Mouse (Mus musculus) urinary bladder, adult 2 months (tissue): Measurements from ENCODE around the gene Rfc1. TPM values are rescaled to one million over a fixed set of nuclear protein-coding genes. Genes with fewer than 3 reads are reported as not detected.
"Not testable (repeated sequence)": the region's sequence is repeated elsewhere in the genome, so short reads cannot be mapped to it uniquely, and the experiment has no call there.

Source experiments
- DNase-seq: peaks from one replicate; pipeline ENCODE4 v3.0.0; 2022; ENCODE audit warnings: low spot score
- polyA plus RNA-seq: library from polyadenylated mRNA; depleted of rRNA; stranded (reverse); fragments of >200 nt; gene quantifications from 2 replicates; pipeline ENCODE4 v1.2.3, GENCODE M21; 2012

Gene Rfc1
- polyA plus RNA-seq, 1 experiment = 21.7 TPM

DNA sequence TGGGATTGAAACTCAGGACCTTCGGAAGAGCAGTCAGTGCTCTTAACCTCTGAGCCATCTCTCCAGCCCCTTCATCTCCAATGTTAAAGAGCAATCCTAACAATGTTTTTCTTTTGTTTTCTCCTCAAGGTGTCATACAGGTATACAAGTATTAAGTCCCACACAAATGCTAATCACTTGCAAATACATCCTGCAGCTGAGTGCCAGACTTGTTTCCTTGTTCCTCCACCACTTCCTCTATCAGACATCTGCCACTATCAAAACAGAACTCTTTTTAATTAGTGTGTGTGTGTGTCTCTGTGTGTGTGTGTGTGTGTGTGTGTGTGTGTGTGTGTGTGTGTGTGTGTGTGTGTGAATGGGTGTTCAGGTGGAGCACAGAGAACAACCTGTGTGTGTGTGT is 35.8 kb downstream of the Rfc1 start:
- DNase-seq = not testable (repeated sequence)

DNA sequence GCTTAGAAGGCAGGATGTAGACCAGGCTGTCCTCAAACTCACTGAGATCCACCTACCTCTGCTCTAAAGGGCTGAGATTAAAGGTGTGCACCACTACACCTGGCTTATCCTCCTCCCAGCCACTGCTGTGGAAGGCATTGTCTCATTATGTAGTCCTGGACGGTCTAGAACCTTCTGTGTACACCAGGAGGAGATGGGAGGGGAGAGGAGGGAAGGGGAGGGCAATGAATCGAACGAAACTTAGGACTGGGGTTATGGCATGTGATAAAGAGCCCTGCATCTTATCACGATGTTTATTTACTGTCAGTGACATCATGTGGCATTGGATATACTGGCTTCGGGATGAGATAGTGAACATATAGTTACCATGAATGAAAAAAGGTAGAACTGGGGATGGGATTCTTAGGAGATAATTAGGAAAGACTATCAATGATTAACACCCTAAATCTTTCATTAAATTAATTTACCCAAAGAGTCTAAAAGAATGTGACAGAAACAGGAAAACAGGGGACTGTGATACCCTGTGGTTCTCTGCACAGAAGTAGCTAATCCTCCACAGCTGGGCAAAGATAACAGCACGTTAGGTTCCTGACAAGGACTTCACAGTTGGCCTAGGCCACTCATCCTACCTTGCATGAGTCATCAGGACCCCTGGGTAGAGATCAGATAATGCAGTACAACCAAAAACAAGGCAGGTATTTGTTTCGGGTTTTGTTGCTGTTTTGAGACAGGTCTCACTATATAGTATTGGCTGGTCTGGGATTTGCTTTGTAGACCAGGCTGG is 37.1 kb downstream of the Rfc1 start:
- no peak for DNase-seq

DNA sequence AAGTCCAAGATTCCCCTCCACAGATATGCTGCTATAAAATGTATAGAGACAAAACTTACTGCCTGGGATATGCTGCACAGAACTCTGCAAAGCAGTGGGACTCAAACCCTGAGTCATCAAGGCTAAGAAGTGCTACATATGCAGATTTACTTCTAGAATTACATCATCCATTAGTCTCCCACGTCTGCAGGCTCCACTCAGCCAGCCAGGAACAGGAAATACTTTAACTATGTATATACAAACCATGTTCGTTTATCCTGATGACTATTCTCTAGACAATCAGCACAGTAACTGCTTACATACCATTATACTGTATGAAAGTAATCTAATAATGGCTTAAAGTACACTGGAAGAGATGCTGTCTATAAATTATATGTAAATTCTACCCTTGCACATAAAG is 41.2 kb downstream of the Rfc1 start:
- no peak for DNase-seq

DNA sequence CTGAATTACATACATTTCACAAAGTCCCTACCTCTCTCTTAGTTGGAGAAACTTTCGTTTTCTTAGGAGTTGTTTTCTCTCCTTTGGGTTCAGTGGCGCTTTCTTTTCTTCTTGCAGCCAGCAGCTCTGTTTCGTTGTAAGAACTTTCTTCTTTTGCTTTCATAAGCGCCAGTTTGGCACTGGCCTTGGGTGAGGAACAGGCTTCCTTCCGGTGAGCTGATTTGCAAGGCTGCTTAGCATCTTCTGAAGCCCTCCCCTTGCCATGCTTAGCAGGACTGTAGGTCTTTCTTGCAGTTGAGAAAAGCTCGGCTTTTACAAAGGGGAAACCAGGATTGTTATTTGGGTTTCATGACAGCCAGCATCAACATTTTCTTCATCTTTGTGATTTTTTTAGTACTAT is 41.8 kb downstream of the Rfc1 start:
- DNase-seq = no peak

DNA sequence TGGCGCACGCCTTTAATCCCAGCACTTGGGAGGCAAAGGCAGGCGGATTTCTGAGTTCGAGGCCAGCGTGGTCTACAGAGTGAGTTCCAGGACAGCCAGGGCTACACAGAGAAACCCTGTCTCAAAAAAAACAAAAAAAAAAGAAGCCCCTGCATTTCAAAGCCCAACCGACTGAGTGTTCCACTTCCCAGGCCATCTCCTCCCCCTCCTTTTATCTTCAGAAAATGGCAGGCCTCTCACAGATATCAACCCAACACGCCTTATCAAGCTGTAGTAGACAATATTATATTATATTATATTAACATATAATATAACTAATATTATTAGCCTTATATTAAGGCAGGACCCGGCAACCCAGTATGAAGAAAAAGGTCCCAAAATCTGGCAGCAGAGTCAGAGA is 46.5 kb downstream of the Rfc1 start:
- not testable (repeated sequence) for DNase-seq

DNA sequence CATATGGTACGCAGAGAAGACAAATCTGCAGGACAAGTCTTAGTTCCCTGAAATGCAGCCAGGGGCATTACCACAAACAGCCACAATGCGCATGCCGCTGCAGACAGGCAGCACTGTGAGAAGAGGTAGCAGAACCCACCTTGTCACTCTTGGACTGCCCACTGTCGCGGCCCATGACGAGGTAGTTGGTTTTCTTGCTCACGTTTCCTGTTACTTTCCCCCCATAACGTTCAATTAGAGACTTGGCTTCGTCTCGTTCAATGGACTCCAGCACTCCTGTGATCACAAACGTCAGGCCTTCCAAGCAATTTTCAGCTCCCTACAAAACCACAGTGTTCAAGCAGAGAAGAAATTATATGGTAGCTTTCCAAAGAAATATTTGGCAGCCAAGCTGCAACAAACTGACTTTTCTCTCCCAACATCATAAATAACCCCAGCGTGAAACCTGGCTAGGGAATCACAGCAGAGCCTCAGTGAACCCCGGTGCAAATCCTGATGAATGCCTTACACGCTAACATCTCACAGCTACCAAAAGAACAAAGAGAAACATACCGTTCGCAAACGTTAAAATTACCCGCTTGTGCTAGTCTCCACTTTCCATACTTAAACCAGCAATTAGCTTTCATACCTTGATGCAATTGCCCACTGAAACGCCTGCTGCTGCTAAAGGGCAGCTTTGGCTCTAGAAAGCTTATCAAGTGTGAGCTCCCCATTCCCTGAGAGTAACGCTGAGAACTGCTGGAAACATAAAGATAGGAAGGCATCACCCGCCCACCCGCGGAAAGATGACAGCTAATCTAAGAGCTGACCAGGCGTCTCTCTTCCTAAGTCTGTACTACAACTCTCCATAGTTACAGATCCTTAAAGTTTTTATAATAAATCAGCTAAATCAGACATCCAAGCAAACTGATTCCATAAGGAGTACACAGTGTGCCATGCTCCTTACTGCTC is 47.4 kb downstream of the Rfc1 start:
- no peak for DNase-seq

DNA sequence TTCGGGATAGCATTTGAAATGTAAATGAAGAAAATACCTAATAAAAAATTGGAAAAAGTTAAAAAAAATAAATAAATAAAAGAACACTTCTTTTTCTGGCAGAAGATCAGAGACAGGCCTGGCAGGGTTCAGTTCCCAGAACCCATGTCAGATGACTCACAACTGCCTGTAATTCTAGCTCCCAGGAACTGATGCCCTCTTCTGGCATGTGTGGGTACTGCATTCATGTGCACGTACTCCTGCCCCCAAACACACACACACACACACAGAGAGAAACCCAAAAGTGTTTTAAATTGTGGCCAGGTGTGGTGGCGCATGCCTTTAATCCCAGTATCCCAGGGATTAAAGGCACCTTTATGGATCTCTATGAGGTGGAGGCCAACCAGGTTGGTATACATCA is 51.3 kb downstream of the Rfc1 start:
- no peak for DNase-seq

DNA sequence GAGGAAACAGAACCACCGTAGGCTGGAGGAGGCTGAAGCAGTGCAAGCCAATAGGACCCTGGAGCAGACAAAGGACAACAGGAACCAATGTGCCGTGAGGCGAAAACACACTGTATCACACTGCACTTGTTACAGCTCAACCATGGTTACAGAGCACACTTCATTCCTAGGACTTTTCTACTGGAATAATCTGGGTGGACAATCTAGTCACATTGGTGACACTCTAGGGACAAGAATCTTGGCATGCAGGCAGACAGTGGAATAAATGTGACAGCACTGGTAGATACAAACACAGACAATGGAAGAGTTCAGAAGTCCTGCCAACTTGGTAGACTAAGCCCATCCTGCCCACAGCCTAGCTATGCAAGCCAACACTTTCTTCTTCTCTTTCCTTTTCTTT is 54.3 kb downstream of the Rfc1 start:
- no peak for DNase-seq

DNA sequence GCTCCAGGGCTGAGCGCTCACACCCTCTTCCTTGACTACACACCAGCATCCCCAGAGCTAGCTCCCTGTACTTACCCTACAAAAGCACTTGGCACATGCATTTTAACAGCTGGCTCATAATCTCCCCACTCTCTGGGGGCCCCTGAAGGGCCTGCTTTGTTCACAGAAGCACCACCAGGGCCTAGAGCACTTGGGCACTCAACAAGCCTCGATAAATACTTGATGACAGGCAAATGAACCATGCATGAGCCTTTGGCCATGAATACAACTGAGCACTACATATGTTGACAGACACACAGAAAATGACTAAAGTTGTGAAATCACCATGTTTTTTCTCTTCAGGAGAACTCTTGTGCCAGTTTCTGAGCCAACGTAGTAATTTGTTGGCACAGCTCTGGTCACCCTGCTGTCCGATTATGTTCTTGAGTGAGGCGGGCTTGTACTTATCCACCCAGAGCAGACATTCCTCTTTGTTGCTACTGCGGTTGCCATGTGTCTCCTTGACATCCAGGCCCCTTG is 56.3 kb downstream of the Rfc1 start:
- no peak for DNase-seq

DNA sequence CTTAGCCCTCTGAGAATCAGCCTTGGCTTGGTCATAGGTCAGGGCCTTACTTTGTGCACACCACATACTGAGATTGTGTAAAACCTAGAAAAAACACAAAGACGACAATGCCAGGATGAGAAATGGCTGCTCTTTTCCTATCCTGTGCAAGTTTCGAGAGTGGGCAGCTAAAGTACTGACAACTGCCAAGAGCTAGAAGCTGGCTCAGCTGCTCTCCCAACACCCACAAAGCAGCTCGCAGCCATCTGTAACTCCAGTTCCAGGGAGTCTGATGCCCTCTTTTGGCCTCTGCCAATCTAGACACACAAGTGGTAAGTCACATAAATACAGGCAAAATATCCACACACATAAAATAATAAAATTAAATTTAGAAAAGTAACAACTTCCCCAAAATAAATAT is 61.5 kb downstream of the Rfc1 start:
- DNase-seq = no peak

DNA sequence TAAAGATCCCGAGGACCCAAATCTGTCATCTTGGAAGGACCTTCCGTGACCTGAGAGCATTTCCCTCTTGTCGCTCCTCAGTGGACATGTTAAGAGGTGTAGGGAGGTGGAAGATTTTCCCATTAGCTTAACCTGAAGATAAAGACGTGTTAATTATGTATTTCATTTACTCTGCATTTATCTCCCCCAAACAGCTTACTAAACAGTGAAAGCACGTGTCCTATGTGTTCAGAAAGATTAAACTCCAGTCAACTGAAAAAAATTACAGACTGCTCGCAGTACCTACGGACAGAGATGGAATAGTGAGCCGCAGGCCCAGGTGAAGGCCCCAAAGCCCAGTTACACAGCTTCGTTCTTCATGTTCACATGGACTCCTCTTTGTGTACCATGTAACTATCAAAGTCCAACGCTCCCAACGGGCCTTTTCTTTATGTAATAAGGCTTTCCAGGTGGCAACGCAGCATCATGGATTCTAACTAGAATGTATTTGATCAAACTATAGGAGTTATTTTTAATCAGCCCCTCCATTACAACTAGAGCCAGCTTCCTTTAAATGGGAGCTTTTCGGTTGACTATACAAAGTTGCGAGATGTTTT is 77.5 kb downstream of the Rfc1 start:
- no peak for DNase-seq

DNA sequence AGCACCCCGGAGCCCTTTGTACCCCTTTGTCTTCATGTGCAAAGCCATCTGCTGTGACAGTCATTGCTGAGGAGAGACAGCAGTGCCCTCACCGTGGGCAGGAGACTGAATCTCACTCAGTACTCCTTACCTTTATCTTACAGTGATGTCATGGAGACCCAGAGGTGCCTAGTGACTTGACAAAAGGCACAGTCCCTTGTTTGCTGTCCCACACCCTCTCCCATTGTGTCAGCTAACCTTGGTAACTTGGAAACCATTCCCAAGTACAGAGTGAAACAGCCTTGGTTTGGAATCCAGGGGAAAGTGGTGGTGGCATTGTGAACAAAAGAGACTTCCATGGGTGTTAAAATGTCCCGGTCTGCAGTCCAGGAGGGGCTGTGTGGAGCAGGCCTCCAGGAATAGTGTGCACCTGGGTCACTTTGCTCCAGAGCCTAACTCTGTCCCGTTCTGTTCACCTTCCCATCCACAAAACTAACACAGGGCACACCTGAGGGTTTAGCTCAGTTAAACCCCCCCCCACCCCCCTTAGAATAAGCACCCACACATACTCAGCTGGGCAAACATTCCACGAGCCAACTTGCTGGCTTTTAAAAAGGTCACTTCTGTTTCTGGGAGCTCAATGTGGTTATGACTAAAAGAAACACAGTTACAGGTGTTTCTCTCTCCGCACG is 85.2 kb downstream of the Rfc1 start:
- DNase-seq = no peak

DNA sequence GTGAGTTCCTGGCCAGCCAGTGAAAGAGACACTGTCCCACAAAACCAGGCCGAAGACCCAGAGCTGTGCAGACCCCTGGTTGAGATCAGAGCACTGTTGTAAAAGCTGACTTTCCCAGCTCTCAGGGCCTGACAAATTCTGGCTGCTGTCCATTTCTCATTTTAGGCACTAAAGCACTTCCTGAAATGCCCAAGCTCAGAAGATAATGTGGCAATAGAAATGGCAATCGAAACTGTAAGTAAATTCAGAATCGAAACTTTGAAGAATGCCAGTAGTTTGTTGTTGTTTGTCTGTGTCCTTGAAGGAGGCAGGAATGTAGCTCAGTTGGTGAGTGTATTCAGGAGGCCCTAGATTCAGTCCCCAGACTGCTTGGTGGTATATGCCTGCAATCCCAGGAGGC is 88.2 kb downstream of the Rfc1 start:
- no peak for DNase-seq

DNA sequence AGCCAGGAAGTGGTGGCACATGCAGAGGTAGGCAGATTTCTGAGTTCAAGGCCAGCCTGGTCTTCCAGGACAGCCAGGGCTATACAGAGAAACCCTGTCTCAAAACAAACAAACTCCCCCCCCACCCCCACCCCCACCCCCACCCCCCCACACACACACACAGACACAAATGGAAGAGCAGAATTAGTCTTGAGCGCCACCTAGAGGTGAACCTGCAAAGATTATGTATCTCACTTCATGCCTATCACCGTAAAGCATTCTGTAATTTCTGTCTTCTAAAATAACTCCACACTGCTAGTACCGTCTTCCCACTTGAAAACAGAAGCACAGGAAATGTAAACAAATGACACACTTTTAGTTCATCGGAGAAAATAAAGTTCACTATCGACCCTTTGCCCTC is 92.7 kb downstream of the Rfc1 start:
- DNase-seq = no peak

DNA sequence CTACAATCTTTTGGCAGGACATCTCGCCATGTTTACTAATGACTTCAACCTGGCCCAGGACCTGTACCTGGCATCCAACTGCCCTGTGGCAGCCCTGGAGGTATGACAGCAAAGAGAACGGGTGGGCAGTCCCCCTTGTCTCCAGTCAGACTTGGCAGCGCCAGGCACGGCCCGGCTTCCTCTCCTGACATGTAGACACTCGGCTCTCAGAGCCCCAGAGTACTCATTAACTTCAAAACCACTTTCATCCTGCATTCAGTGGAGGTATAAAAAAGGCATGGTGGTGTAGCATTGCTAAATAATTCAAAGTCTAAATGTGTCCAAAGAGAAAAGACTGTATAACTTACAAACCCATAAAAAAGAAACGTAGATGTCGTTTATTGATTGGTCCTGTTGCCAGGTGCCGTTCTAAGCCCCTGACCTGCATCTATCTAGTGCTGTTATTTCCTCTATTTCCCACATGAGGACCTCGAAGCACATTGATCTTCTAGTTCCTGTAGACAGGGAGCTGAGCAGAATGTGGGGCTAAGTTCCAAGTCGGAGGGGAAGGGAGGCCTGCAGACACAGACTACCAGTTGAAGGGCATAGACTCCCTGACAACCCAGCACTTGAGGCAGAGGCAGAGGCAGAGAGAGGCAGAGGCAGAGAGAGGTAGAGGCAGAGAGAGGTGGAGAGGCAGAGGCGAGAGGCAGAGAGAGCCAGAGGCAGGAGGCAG is 104.0 kb downstream of the Rfc1 start:
- DNase-seq = no peak

DNA sequence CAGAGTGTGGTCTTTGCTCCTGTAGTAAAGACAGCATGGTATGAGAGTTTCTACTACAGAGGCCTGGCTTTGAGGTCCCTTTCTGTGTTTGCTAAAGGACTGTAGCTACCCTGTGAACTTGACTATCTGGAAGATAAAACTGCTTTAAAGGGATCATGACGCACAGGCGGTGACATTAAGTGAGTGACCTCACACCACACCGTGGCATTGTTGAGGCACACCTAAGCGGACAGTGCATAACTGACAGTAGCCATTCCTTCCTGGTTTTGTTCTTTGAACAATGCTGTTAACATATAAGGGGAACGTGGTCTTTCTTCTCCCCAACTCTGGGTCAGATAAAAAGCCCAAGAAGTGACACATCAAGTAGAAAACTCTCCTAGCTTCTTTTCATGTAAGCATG is 111.4 kb downstream of the Rfc1 start:
- no peak for DNase-seq

DNA sequence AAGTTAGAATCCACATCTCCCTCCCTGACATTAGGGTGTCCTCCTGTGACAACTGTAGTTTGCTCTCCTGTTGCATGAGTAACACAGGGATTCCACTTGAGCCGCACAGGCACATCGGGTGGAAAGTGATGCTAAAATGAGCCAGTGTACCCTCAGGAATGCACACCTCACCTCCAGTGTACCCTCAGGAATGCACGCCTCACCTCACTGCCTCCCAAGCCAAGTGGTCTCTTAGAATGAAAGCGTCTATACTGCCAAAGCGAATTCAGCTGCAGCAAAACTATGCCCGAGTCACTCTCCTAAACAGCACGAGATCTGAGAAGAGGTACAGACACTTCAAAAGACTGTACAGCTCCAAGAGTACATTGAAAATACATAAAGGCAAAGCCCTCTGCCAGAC is 114.4 kb downstream of the Rfc1 start:
- DNase-seq = no peak

DNA sequence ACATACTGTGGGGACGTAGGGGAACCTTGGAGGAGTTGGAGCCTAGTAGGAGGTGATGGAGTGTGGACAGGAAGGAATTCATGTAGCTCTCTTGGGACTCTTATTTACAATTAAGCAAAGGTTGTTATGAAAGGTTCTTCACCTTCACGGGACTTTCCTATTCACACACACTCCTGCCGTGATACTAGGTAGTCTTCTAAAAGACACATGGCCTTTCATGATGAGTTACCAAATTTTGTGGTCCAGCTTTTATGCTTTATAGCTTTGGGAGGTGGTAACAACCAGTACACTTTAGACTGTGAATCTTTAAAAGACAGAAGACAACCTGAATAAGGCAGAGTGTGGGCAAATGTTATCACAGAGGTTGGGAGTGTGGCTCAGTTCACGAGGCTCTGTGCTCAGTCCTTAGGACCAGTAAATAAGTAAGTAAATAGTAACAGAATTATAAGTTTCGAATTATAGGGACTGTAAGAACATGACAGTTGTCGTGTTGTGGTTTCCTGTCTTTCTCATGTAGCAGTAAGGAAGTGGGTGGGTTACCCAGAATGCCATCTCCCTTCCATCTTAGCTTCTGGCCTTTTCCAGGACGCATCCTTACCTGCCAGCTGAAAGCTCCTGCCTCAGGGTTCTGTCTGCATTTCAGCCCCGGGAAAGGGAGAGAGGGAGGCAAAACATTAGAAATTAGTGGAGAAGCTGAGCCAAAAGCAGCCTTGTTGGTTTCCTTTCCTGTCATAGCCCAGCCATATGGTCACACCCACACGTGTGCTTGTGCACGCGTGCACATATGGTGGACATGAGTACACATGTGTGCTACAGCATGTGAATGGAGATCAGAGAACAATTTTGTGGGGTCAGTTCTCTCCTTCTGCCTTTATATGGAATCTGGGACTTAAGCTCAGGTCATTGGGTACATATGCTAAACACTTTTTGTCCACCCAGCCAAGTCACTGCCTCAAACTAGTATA is 117.9 kb downstream of the Rfc1 start:
- no peak for DNase-seq

DNA sequence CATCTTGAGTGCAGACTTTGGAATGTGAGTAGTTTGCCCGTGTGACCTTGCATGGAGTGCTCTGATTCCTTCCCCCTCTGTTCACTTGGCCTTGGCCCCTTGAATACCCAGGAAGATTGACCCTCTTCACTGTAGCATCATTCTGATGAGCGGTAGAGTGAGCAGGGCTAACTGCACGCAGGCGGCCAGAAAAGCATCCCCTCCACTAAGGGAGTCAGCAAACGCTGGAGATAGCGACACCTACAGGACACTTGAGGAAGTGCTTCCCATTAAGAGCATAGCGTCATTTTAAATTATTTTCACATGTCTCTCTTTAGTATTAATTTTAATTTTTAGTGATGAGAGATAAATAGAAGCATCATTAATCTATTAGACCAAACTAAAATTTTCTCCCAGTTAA is 122.1 kb downstream of the Rfc1 start:
- no peak for DNase-seq
